Mouse (Mus musculus) hindbrain, embryonic 16.5 days (tissue): ENCODE data around the gene Gm9821. TPM values are rescaled to one million over a fixed set of nuclear protein-coding genes. Genes with fewer than 3 reads are reported as not detected.

Experiments
- ATAC-seq: fragments of 200-750 bp; cut with Nextera tagmentation; 2 replicates; pipeline ENCODE4 v1.8.0; 2017; ENCODE audit warnings: moderate TSS enrichment, moderate library complexity
- H3K27ac ChIP-seq: fragments of 300-500 bp; sonication (generic); 2 replicates; pipeline ENCODE4 v1.5.1; 2014; ENCODE audit warnings: low read depth, mild to moderate bottlenecking, control low read depth, low read length, moderate library complexity
- H3K27me3 ChIP-seq: fragments of 300-500 bp; sonication (generic); replicated peaks from 2 replicates; pipeline ENCODE4 v1.6.1; 2014; ENCODE audit warnings: low read length; ENCODE audit not compliant: control insufficient read depth, insufficient read depth
- H3K36me3 ChIP-seq: fragments of 300-500 bp; sonication (generic); 2 replicates; pipeline ENCODE4 v1.6.1; 2014; ENCODE audit warnings: mild to moderate bottlenecking, low read length, moderate library complexity, mixed read lengths; ENCODE audit not compliant: control insufficient read depth, insufficient read depth
- H3K4me1 ChIP-seq: fragments of 300-500 bp; sonication (generic); 2 replicates; pipeline ENCODE4 v1.6.1; 2014; ENCODE audit warnings: low read depth, low read length; ENCODE audit not compliant: control insufficient read depth, insufficient read depth
- H3K4me2 ChIP-seq: fragments of 300-500 bp; sonication (generic); 2 replicates; pipeline ENCODE4 v1.6.1; 2014; ENCODE audit warnings: mild to moderate bottlenecking, low read length, control low read depth, moderate library complexity
- H3K4me3 ChIP-seq: fragments of 300-500 bp; sonication (generic); 2 replicates; pipeline ENCODE4 v1.5.1; 2014; ENCODE audit warnings: mild to moderate bottlenecking, low read length, control low read depth, moderate library complexity
- H3K9ac ChIP-seq: fragments of 300-500 bp; sonication (generic); 2 replicates; pipeline ENCODE4 v1.6.1; 2014; ENCODE audit warnings: low read depth, mild to moderate bottlenecking, control low read depth, low read length, moderate library complexity
- H3K9me3 ChIP-seq: fragments of 300-500 bp; sonication (generic); 2 replicates; pipeline ENCODE4 v1.6.1; 2014; ENCODE audit warnings: mild to moderate bottlenecking, low read length, moderate library complexity; ENCODE audit not compliant: control insufficient read depth
- WGBS: fragments of 180-500 bp; shearing (Covaris S2); extraction: QIAGEN DNeasy Blood & Tissue Kit; methylation state at CpG from one replicate; pipeline ENCODE4 v1.1.7; 2014; 5-methylcytosine and 5-hydroxymethylcytosine counted together
- polyA plus RNA-seq: library from polyadenylated mRNA; unstranded; fragments of >200 nt; fragmentation: Nextera tagmentation; extraction: Ambion mirVana; gene quantifications from 2 replicates; pipeline ENCODE4 v1.2.1, GENCODE M21; 2015

Gene Gm9821
- 0.16 and 0.29 TPM in 2 replicates for polyA plus RNA-seq

GRCm38 (mm10) chr2:91945483-91945882, at the start of gene Gm9821:
Gm9821 (plus strand) TSS chr2:91945703.
- H3K36me3 ChIP-seq, result no peaks in the 10 kb centered on the region
- H3K27me3 ChIP-seq, result no peaks in the 10 kb centered on the region
- H3K9me3 ChIP-seq, result no peaks in the 10 kb centered on the region
- no peak within 1 kb of the TSS for H3K4me3 ChIP-seq
- H3K9ac ChIP-seq, result peak within 1 kb of the TSS; percentile 13; the same call in 1 of the 2 replicates
- H3K4me2 ChIP-seq, result no peak within 1 kb of the TSS
- no peak within 1 kb of the TSS for H3K27ac ChIP-seq
- 83% methylated on average over 17 of the region's 18 CpGs for WGBS
- H3K4me1 ChIP-seq, result peaks cover 36% of the 10 kb centered on the region
- no peak for ATAC-seq

DNA sequence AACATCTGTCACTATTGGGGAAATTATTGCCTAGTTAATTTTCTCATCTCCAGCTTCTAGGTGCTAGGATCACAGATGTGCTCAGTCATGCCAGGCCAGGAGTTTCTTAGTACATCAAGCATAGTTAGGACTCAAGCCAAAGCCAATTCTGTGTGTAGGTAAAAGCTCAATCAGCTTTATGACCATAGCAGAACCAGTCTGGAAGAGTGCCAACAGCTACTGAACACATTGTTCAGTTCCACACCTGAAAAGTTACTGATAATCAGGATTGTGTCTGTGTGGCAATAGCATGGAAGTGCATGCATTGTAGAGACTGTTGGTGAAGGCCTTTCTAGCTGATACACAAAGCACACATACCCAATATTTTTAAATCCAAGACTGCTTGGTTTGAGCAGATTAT, 47.5 kb upstream of the Gm9821 start:
- H3K4me3 ChIP-seq, result no peak overlapping the region
- H3K4me1 ChIP-seq, result no peaks in the 10 kb centered on the region
- ATAC-seq, result no peak
- no peak overlapping the region for H3K4me2 ChIP-seq
- H3K36me3 ChIP-seq, result peaks cover 2% of the 10 kb centered on the region; the same call in 1 of the 2 replicates
- no peak overlapping the region for H3K9ac ChIP-seq
- no peaks in the 10 kb centered on the region for H3K27me3 ChIP-seq
- H3K9me3 ChIP-seq, result no peaks in the 10 kb centered on the region
- H3K27ac ChIP-seq, result no peak overlapping the region

DNA sequence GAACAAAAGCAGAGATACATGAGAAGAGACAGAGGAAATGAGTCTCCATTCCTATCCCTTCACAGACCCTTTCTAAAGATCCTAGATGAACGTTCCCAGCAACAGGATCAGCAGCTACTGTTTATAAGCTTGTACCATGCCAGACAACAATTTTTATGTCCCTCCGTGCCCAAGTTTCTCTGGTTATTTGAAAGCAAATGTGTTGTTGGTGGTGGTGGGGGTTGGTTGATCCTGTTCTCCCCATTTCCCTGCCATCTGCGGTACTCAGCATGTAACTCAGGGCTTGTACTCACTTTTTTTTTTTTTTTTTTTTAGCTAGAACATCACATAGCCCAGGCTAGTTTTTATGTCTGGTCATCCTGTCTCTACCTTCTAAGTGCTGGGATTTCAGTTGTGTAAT, 46.4 kb upstream of the Gm9821 start:
- H3K9me3 ChIP-seq, result no peaks in the 10 kb centered on the region
- H3K36me3 ChIP-seq, result peaks cover 2% of the 10 kb centered on the region; the same call in 1 of the 2 replicates
- H3K4me2 ChIP-seq, result no peak overlapping the region
- H3K4me3 ChIP-seq, result no peak overlapping the region
- no peak for ATAC-seq
- H3K4me1 ChIP-seq, result no peaks in the 10 kb centered on the region
- H3K27me3 ChIP-seq, result no peaks in the 10 kb centered on the region
- no peak overlapping the region for H3K27ac ChIP-seq
- 87% methylated on average over 3 of the region's 3 CpGs for WGBS
- no peak overlapping the region for H3K9ac ChIP-seq

DNA sequence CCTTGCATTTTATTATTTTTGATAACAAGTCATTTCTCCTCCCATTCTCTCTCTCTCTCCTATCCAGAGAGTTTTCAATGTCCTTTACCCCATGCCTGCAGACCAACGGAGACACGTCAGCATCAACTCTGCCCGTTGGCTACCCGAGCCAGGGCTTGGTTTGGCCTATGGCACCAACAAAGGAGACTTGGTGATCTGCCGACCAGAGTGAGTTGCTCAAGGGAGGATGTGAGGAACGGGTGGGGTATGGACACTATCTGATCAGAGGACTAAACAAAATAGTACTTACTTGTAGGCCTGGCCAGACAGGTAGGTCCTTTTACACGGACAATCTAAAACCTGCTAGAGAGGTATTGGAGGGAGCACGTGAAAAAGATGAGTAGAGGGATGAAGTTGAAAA, 45.1 kb upstream of the Gm9821 start:
- ATAC-seq, result no peak
- 95% methylated on average over 8 of the region's 8 CpGs for WGBS

GRCm38 (mm10) chr2:91902336-91902735, 43.2 kb upstream of the Gm9821 start:
- H3K36me3 ChIP-seq, result peaks cover 2% of the 10 kb centered on the region; the same call in 1 of the 2 replicates
- WGBS, result 58% methylated on average over 5 of the region's 5 CpGs
- H3K9ac ChIP-seq, result no peak overlapping the region
- no peaks in the 10 kb centered on the region for H3K9me3 ChIP-seq
- no peak overlapping the region for H3K4me3 ChIP-seq
- H3K4me2 ChIP-seq, result no peak overlapping the region
- H3K27me3 ChIP-seq, result no peaks in the 10 kb centered on the region
- H3K4me1 ChIP-seq, result peaks cover 4% of the 10 kb centered on the region; the same call in 1 of the 2 replicates
- no peak for ATAC-seq
- H3K27ac ChIP-seq, result no peak overlapping the region

More for the DNA sequence above, 45.1 kb upstream of the Gm9821 start:
- H3K9me3 ChIP-seq, result no peaks in the 10 kb centered on the region
- H3K4me3 ChIP-seq, result no peak overlapping the region
- H3K36me3 ChIP-seq, result peaks cover 2% of the 10 kb centered on the region; the same call in 1 of the 2 replicates
- H3K9ac ChIP-seq, result no peak overlapping the region
- no peaks in the 10 kb centered on the region for H3K27me3 ChIP-seq
- peaks cover 4% of the 10 kb centered on the region; the same call in 1 of the 2 replicates for H3K4me1 ChIP-seq
- no peak overlapping the region for H3K4me2 ChIP-seq
- H3K27ac ChIP-seq, result no peak overlapping the region

- no peak overlapping the region for H3K27ac ChIP-seq
- peaks cover 4% of the 10 kb centered on the region; the same call in 1 of the 2 replicates for H3K4me1 ChIP-seq
- no peaks in the 10 kb centered on the region for H3K27me3 ChIP-seq
- no peak overlapping the region for H3K9ac ChIP-seq
- peaks cover 2% of the 10 kb centered on the region; the same call in 1 of the 2 replicates for H3K36me3 ChIP-seq
- no peaks in the 10 kb centered on the region for H3K9me3 ChIP-seq
- no peak overlapping the region for H3K4me3 ChIP-seq
- ATAC-seq, result no peak
- WGBS, result 91% methylated on average over 3 of the region's 3 CpGs
- H3K4me2 ChIP-seq, result no peak overlapping the region
Measured at GRCm38 (mm10) chr2:91903171-91903925, 42.2 kb upstream of the Gm9821 start.

- ATAC-seq, result peak; percentile 73
Measured at GRCm38 (mm10) chr2:91904618-91905307, 40.7 kb upstream of the Gm9821 start.

DNA sequence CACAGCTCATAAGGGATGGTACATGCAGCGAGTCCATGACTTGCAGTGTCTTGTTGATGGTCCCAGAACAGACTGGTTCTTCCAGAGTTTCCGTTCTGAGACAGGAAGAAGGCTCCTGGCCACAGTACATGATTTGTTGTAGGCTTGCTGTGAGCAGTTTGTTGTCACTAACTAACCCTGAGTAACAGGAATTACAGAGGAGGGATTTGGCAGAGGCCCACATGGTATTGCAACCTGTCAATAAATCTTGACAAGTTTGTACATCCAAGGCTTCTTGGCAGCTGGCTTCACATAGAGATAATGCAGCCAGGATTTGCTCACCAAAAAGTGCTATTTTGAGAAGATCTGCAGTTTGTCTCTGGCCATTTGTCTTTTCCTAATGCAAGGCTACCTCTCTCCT, 39.4 kb upstream of the Gm9821 start:
- H3K4me1 ChIP-seq, result peaks cover 4% of the 10 kb centered on the region; the same call in 1 of the 2 replicates
- no peak overlapping the region for H3K4me3 ChIP-seq
- ATAC-seq, result no peak
- H3K27ac ChIP-seq, result no peak overlapping the region
- H3K9ac ChIP-seq, result no peak overlapping the region
- no peaks in the 10 kb centered on the region for H3K27me3 ChIP-seq
- H3K36me3 ChIP-seq, result 0 out of 2 replicates have a peak, but pooled peaks cover 9% of the 10 kb centered on the region
- no peaks in the 10 kb centered on the region for H3K9me3 ChIP-seq
- no peak overlapping the region for H3K4me2 ChIP-seq
- 100% methylated on average over 2 of the region's 2 CpGs for WGBS

More at GRCm38 (mm10) chr2:91904618-91905307, 40.7 kb upstream of the Gm9821 start:
- Histone ChIP-seq H3K4me2 (no peak overlapping the region), H3K9me3 (no peaks in the 10 kb centered on the region), H3K9ac (no peak overlapping the region), H3K27me3 (no peaks in the 10 kb centered on the region), H3K4me3 (no peak overlapping the region), H3K27ac (peak overlapping the region; percentile 32; the same call in 1 of the 2 replicates), H3K4me1 (peaks cover 4% of the 10 kb centered on the region; the same call in 1 of the 2 replicates), H3K36me3 (peaks cover 5% of the 10 kb centered on the region; the same call in 1 of the 2 replicates)
- WGBS, result 41% methylated on average over 5 of the region's 5 CpGs

GRCm38 (mm10) chr2:91912616-91913015, 32.9 kb upstream of the Gm9821 start:
- H3K9ac ChIP-seq, result no peak overlapping the region
- H3K4me2 ChIP-seq, result no peak overlapping the region
- WGBS, result 85% methylated on average over 3 of the region's 3 CpGs
- no peaks in the 10 kb centered on the region for H3K9me3 ChIP-seq
- no peaks in the 10 kb centered on the region for H3K27me3 ChIP-seq
- ATAC-seq, result no peak
- no peaks in the 10 kb centered on the region for H3K4me1 ChIP-seq
- H3K27ac ChIP-seq, result no peak overlapping the region
- no peak overlapping the region for H3K4me3 ChIP-seq
- peaks cover 31% of the 10 kb centered on the region for H3K36me3 ChIP-seq
